In genomic region chr2:70588200-70588599, GRCm38 (mm10) we compare ENCODE assay signal across 15 mouse cellular contexts. TPM values are rescaled to one million over a fixed set of nuclear protein-coding genes. Genes with fewer than 3 reads are reported as not detected.
A peak's percentile ranks its signal among the peaks of the same experiment; 100 is the strongest.
DNase-seq lines count a peak whose midpoint lies in the region.
"Had no signal": no experiment of that assay in that cellular context is flagged by ENCODE, and none has a peak within 500 bp of the region (broad histone marks: within the 10 kb centered on the region; RNA-seq: fewer than 3 reads in every experiment).

No protein-coding gene starts in this region.

- peak; percentile 50 for DNase-seq in heart, adult 11 months
- DNase-seq in heart, postnatal 4 days: no peak
- DNase-seq in layer of hippocampus, adult 18-20 months (ENCODE audit: low spot score in 2 of 2): peak; percentile 46 to 78
- DNase-seq in layer of hippocampus, postnatal 36 days: no peak
- peak; percentile 56 for DNase-seq in layer of hippocampus, adult 9-11 months
- no peak for DNase-seq in layer of hippocampus, adult 9-10 months (ENCODE audit: low spot score)
- DNase-seq: adrenal gland, adult 8-10 months; adrenal gland, postnatal 14 days; adrenal gland, postnatal 36 days; B cell, adult 2 months; cerebellum, adult 11-12 months; cerebellum, adult 2 months; cerebellum, adult 9-10 months; cerebellum, postnatal 10 days; cerebellum, postnatal 25 days had no signal

RNA-seq across cellular contexts. Expression of gene Gad1, which starts 35.3 kb away (rescaled TPM):
- under 1 TPM; 0.07 to 0.19 TPM for total RNA-seq in heart, postnatal 4 days (2021)
- 100 to 1,000 TPM; 379 TPM for total RNA-seq in layer of hippocampus, adult 18-20 months (2021)
- total RNA-seq in layer of hippocampus, postnatal 36 days (2021): 100 to 1,000 TPM; 346 to 377 TPM

Comparison
In these comparisons a context has a peak if more than half of its experiments do, and no peak if none do; other contexts are left out.
1. DNase-seq: peak in heart, adult 11 months (single experiment), layer of hippocampus, adult 18-20 months (2 of 2) and layer of hippocampus, adult 9-11 months (single experiment); none in heart, postnatal 4 days (single experiment), layer of hippocampus, postnatal 36 days (0 of 2) and layer of hippocampus, adult 9-10 months (single experiment).
2. RNA of gene Gad1, which starts 35.3 kb away (total RNA-seq): 379 TPM in layer of hippocampus, adult 18-20 months and 346 to 377 TPM in layer of hippocampus, postnatal 36 days; 0.07 to 0.19 TPM in heart, postnatal 4 days; every median in the first group is over 100 times any median in the second.